Mouse (Mus musculus) hindbrain, postnatal 0 days (tissue): Measurements from ENCODE around the gene Dis3l2. TPM values are rescaled to one million over a fixed set of nuclear protein-coding genes. Genes with fewer than 3 reads are reported as not detected.

Experiments used
- ATAC-seq: fragments of 200-750 bp; cut with Nextera tagmentation; 2 replicates; pipeline ENCODE4 v1.8.0; 2017; ENCODE audit warnings: mild to moderate bottlenecking, moderate TSS enrichment, moderate library complexity
- DNase-seq: peaks from one replicate; pipeline ENCODE4 v3.0.0-alpha.2; 2015; ENCODE audit warnings: low spot score
- H3K27ac ChIP-seq: fragments of 300-500 bp; sonication (generic); 2 replicates; pipeline ENCODE4 v1.5.1; 2014; ENCODE audit warnings: mild to moderate bottlenecking
- H3K27me3 ChIP-seq: fragments of 300-500 bp; sonication (generic); 2 replicates; pipeline ENCODE4 v1.6.1; 2014; ENCODE audit warnings: low read length, mixed read lengths; ENCODE audit not compliant: insufficient read depth
- H3K36me3 ChIP-seq: fragments of 300-500 bp; sonication (generic); 2 replicates; pipeline ENCODE4 v1.6.1; 2014; ENCODE audit warnings: low read length, mixed read lengths; ENCODE audit not compliant: insufficient read depth
- H3K4me1 ChIP-seq: fragments of 300-500 bp; sonication (generic); 2 replicates; pipeline ENCODE4 v1.6.1; 2014; ENCODE audit warnings: antibody characterized with exemption, low read length, mixed read lengths; ENCODE audit not compliant: insufficient read depth
- H3K4me2 ChIP-seq: fragments of 300-500 bp; sonication (generic); 2 replicates; pipeline ENCODE4 v1.6.1; 2014; ENCODE audit warnings: low read depth, mild to moderate bottlenecking, low read length, moderate library complexity, mixed read lengths
- H3K4me3 ChIP-seq: fragments of 300-500 bp; sonication (generic); 2 replicates; pipeline ENCODE4 v1.5.1; 2014; ENCODE audit warnings: low read length
- H3K9ac ChIP-seq: fragments of 300-500 bp; sonication (generic); replicated peaks from 2 replicates; pipeline ENCODE4 v1.6.1; 2014; ENCODE audit warnings: mild to moderate bottlenecking, low read length, moderate library complexity, mixed read lengths
- H3K9me3 ChIP-seq: fragments of 300-500 bp; sonication (generic); 2 replicates; pipeline ENCODE4 v1.6.1; 2016; ENCODE audit warnings: low read length, mixed read lengths
- CTCF ChIP-seq: IDR thresholded peaks from 2 replicates; pipeline ENCODE4 v1.5.1; 2016; ENCODE audit warnings: antibody characterized with exemption, control low read depth, low read depth
- WGBS: fragments of 180-500 bp; shearing (Covaris S2); extraction: QIAGEN DNeasy Blood & Tissue Kit; methylation state at CpG from one replicate; pipeline ENCODE4 v1.1.7; 2014; 5-methylcytosine and 5-hydroxymethylcytosine counted together
- polyA plus RNA-seq: library from polyadenylated mRNA; unstranded; fragments of >200 nt; fragmentation: Nextera tagmentation; extraction: Ambion mirVana; gene quantifications from 2 replicates; pipeline ENCODE4 v1.2.1, GENCODE M21; 2015
- total RNA-seq: library from RNA; depleted of rRNA; stranded (reverse); fragments of >200 nt; gene quantifications from 2 replicates; pipeline ENCODE4 v1.2.3, GENCODE M21; 2014

Gene Dis3l2
- total and polyA plus RNA-seq, 2 experiments from 2014 or later = 33.2 to 40.0 TPM

DNA sequence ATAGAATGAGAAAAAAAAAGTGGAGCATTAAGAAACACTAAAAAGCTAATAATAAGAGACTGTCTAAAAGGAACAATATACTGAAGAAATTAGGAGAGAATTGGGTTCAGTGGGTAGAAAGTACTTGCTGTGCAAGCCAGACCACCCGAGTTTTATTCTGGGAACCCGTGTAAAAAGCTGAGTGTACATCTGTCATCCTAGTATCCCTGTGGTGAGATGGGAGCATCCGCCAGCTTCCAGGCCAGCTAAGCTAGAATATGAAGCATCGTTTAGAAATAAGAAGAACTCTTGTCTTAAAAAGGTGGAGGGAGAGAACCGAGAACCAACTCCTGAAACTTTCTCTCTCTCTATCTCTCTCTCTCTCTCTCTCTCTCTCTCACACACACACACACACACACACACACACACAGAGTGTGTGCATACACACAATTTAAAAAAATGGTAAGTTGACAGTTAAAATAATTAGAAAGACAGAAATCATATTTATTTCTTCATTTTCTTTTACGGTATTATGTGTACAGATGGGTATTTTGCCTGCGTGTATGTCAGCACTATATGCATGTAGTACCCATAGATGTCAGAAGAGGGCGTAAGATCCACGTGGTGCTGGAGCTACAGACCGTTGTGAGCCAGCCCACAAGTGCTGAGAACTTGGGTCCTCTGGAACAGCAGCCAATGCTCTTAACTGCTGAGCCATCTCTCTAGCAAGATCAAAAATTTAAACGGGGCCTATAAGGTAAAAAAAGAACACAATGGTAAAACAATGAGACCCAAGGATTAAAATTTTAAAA lies 4.1 kb upstream of the Dis3l2 start:
- H3K9me3 ChIP-seq = no peaks in the 10 kb centered on the region
- WGBS = 60% methylated on average over 11 of the region's 11 CpGs
- no peaks in the 10 kb centered on the region for H3K4me1 ChIP-seq
- no peak overlapping the region for H3K4me2 ChIP-seq
- H3K27me3 ChIP-seq = no peaks in the 10 kb centered on the region
- DNase-seq (no peak), ATAC-seq (no peak)
- peak; percentile 27; the same call in 1 of the 2 replicates for TF ChIP-seq CTCF
- no peak overlapping the region for H3K9ac ChIP-seq
- H3K27ac ChIP-seq = no peak overlapping the region
- no peaks in the 10 kb centered on the region for H3K36me3 ChIP-seq
- H3K4me3 ChIP-seq = no peak overlapping the region

- H3K27ac ChIP-seq = no peak overlapping the region
- no peak for TF ChIP-seq CTCF
- H3K9me3 ChIP-seq = no peaks in the 10 kb centered on the region
- H3K4me1 ChIP-seq = no peaks in the 10 kb centered on the region
- H3K4me3 ChIP-seq = no peak overlapping the region
- no peaks in the 10 kb centered on the region for H3K27me3 ChIP-seq
- DNase-seq (no peak), ATAC-seq (no peak)
- 80% methylated on average over 7 of the region's 7 CpGs for WGBS
- H3K9ac ChIP-seq = no peak overlapping the region
- H3K36me3 ChIP-seq = no peaks in the 10 kb centered on the region
- no peak overlapping the region for H3K4me2 ChIP-seq
Observed at GRCm38 (mm10) chr1:86700367-86700766, 3.2 kb upstream of the Dis3l2 start.

- Histone ChIP-seq H3K4me2 (peak overlapping the region; percentile 85), H3K27ac (peak overlapping the region; percentile 92), H3K4me1 (no peaks in the 10 kb centered on the region), H3K27me3 (no peaks in the 10 kb centered on the region), H3K9me3 (no peaks in the 10 kb centered on the region), H3K9ac (peak overlapping the region; percentile 95), H3K4me3 (peak overlapping the region; percentile 97), H3K36me3 (no peaks in the 10 kb centered on the region)
- ATAC-seq (no peak), DNase-seq (no peak)
- WGBS = under 1% methylated on average over 27 of the region's 27 CpGs
- TF ChIP-seq CTCF = no peak
Observed at GRCm38 (mm10) chr1:86703965-86704326, 338 bp downstream of the Dis3l2 start.

GRCm38 (mm10) chr1:86705461-86705860 lies 1.9 kb downstream of the Dis3l2 start:
- no peak for ATAC-seq
- no peaks in the 10 kb centered on the region for H3K9me3 ChIP-seq
- no peaks in the 10 kb centered on the region for H3K27me3 ChIP-seq
- 68% methylated on average over 3 of the region's 3 CpGs for WGBS
- H3K4me1 ChIP-seq = no peaks in the 10 kb centered on the region
- no peak for TF ChIP-seq CTCF
- no peak overlapping the region for H3K4me3 ChIP-seq
- no peak overlapping the region for H3K27ac ChIP-seq
- no peak overlapping the region for H3K9ac ChIP-seq
- no peaks in the 10 kb centered on the region for H3K36me3 ChIP-seq
- peak overlapping the region; percentile 85 for H3K4me2 ChIP-seq
- no peak for DNase-seq

DNA sequence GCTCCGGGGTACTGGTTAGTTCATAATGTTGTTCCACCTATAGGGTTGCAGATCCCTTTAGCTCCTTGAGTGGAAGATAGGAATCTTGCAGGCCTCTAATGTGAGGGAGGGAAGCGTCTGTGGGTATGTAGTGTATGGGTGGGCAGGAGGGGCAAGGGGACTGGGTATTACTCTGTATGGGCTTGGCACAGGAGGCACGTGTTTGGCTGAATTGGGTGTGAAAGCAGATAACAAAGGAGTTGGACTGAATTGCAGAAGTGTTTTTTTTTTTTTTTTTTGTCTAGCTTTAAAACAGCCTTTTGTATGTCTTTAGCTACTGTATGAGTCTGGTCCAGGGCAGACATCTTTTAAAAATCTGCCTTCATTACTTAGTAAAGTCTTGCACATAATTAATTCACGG lies 5.9 kb downstream of the Dis3l2 start:
- 71% methylated on average over 4 of the region's 4 CpGs for WGBS
- Histone ChIP-seq H3K27me3 (no peaks in the 10 kb centered on the region), H3K4me3 (no peak overlapping the region), H3K4me2 (no peak overlapping the region), H3K9ac (no peak overlapping the region), H3K4me1 (no peaks in the 10 kb centered on the region), H3K27ac (no peak overlapping the region), H3K36me3 (no peaks in the 10 kb centered on the region), H3K9me3 (no peaks in the 10 kb centered on the region)
- no peak for ATAC-seq
- no peak for TF ChIP-seq CTCF
- no peak for DNase-seq

DNA sequence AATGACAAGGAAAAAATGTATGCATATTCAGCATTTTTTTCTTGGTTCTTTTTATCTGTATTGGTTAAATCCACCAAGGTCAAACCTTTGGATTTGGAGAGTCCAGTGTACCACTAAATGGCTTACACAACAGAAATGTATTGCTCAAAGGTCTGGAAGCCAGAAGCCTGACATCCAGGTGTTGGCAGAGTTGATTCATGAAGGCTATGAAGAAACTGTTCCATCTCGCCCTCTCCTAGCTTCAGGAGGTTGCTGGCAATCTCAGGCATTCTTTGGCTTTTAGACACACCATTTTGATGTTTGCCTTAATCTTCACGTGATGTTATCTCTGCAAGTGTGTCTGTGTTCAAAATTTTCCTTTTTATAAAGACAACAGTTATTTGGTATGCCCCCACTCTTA lies 8.4 kb downstream of the Dis3l2 start:
- Histone ChIP-seq H3K27me3 (no peaks in the 10 kb centered on the region), H3K4me1 (no peaks in the 10 kb centered on the region), H3K27ac (no peak overlapping the region), H3K9me3 (no peaks in the 10 kb centered on the region), H3K36me3 (no peaks in the 10 kb centered on the region), H3K4me3 (no peak overlapping the region), H3K4me2 (no peak overlapping the region), H3K9ac (no peak overlapping the region)
- no peak for TF ChIP-seq CTCF
- no peak for DNase-seq
- ATAC-seq = no peak
- WGBS = 93% methylated on average over 2 of the region's 2 CpGs

GRCm38 (mm10) chr1:86713054-86713453 lies 9.4 kb downstream of the Dis3l2 start:
- Histone ChIP-seq H3K36me3 (no peaks in the 10 kb centered on the region), H3K27ac (no peak overlapping the region), H3K27me3 (no peaks in the 10 kb centered on the region), H3K4me1 (no peaks in the 10 kb centered on the region), H3K4me2 (no peak overlapping the region), H3K4me3 (no peak overlapping the region), H3K9me3 (no peaks in the 10 kb centered on the region), H3K9ac (no peak overlapping the region)
- TF ChIP-seq CTCF = no peak
- no peak for DNase-seq
- WGBS = 95% methylated on average over 4 of the region's 4 CpGs
- no peak for ATAC-seq
